ENCODE assay signal across 12 mouse cellular contexts in genomic region chr7:35570883-35571282, GRCm38 (mm10). TPM values are rescaled to one million over a fixed set of nuclear protein-coding genes. Genes with fewer than 3 reads are reported as not detected.
DNase-seq lines count a peak whose midpoint lies in the region; ATAC-seq and TF ChIP-seq lines count a peak whose summit lies in the region.
"Not testable (repeated sequence)": the region's sequence is repeated elsewhere in the genome, so short reads cannot be mapped to it uniquely, and the experiment has no call there.
"Had no signal": no experiment of that assay in that cellular context is flagged by ENCODE, and none has a peak within 500 bp of the region (broad histone marks: within the 10 kb centered on the region; RNA-seq: fewer than 3 reads in every experiment).

No protein-coding gene starts in this region.

- not testable (repeated sequence) for H3K27ac ChIP-seq in MEL (ENCODE audit: control insufficient read depth, low read depth, low read length); heart, postnatal 0 days (ENCODE audit: low read depth); kidney, postnatal 0 days; liver, postnatal 0 days (ENCODE audit: low read depth); midbrain, embryonic 11.5 days (ENCODE audit: low read depth, low read length)

- not testable (repeated sequence) for H3K36me3 ChIP-seq in MEL (ENCODE audit: control insufficient read depth in 1 of 2, insufficient read depth in 2 of 2, low read length in 2 of 2); heart, postnatal 0 days (replicated peaks; ENCODE audit: control insufficient read depth, insufficient read depth, low read length); kidney, postnatal 0 days (ENCODE audit: insufficient read depth, low read length); liver, postnatal 0 days (replicated peaks; ENCODE audit: insufficient read depth, low read length); midbrain, embryonic 11.5 days (ENCODE audit: control insufficient read depth, insufficient read depth, low read length); splenic B cell, adult 2 months (ENCODE audit: control insufficient read depth, insufficient read depth, low read length, poor library complexity, severe bottlenecking)

- peak overlapping the region; percentile 19 to 26; a peak in 2 of 4 replicates for H3K4me3 ChIP-seq in MEL (ENCODE audit: control insufficient read depth in 1 of 2, insufficient read depth in 1 of 2, low read depth in 2 of 2, low read length in 2 of 2)
- H3K4me3 ChIP-seq in heart, postnatal 0 days (ENCODE audit: low read depth, low read length); kidney, postnatal 0 days (replicated peaks; ENCODE audit: low read depth, low read length); liver, postnatal 0 days (ENCODE audit: low read depth, low read length); midbrain, embryonic 11.5 days (ENCODE audit: low read depth, low read length): not testable (repeated sequence)

- peak in 2 of 3 experiments; percentile 20 to 34; a peak in 3 of 6 replicates for TF ChIP-seq CTCF in MEL (IDR thresholded peaks at IDR 0.05 in 2 of 3, conservative IDR thresholded peaks at IDR 0.05 in 1 of 3; ENCODE audit: control insufficient read depth in 1 of 3, insufficient read depth in 1 of 3, low read depth in 2 of 3, low read length in 3 of 3, poor library complexity in 1 of 3, severe bottlenecking in 1 of 3)
- TF ChIP-seq CTCF in heart, postnatal 0 days (IDR thresholded peaks at IDR 0.05; ENCODE audit: low read depth), result peak; percentile 32; the same call in 1 of the 2 replicates
- TF ChIP-seq CTCF in kidney, postnatal 0 days (IDR thresholded peaks at IDR 0.05; ENCODE audit: low read depth), result peak; percentile 55
- peak; percentile 65 for TF ChIP-seq CTCF in liver, postnatal 0 days (IDR thresholded peaks at IDR 0.05; ENCODE audit: low read depth)

- DNase-seq in 416B (ENCODE audit: low read depth) (peak; percentile 31), MEL (ENCODE audit: low read depth, low spot score) (peak; percentile 49), ZHBTc4 (ENCODE audit: low read depth, low spot score) (peak; percentile 23)
- DNase-seq in heart, postnatal 0 days (ENCODE audit: low spot score); kidney, postnatal 0 days (ENCODE audit: low spot score); liver, postnatal 0 days: not testable (repeated sequence)
- peak; percentile 81 for DNase-seq in midbrain, embryonic 11.5 days (ENCODE audit: low spot score, missing footprints)
- DNase-seq in splenic B cell, adult 2 months (ENCODE audit: low read depth, low spot score), result peak; percentile 23

- TF ChIP-seq POLR2A in MEL (IDR thresholded peaks at IDR 0.05; ENCODE audit: control insufficient read depth in 1 of 2, insufficient read depth in 1 of 2, low read depth in 1 of 2, low read length in 2 of 2, poor library complexity in 1 of 2), result not testable (repeated sequence)

- H3K4me2 ChIP-seq in heart, postnatal 0 days (ENCODE audit: low read depth, low read length); kidney, postnatal 0 days (ENCODE audit: low read length); liver, postnatal 0 days (ENCODE audit: low read depth, low read length); midbrain, embryonic 11.5 days: not testable (repeated sequence)

- H3K9ac ChIP-seq in MEL (ENCODE audit: control insufficient read depth, low read depth, low read length, poor library complexity, severe bottlenecking); heart, postnatal 0 days (replicated peaks; ENCODE audit: low read depth, low read length); kidney, postnatal 0 days (ENCODE audit: low read depth, low read length); liver, postnatal 0 days (replicated peaks); midbrain, embryonic 11.5 days (ENCODE audit: low read length): not testable (repeated sequence)

- peaks cover 0 to 15% of the 10 kb centered on the region in 2 experiments; a peak in 2 of 4 replicates for H3K4me1 ChIP-seq in MEL (ENCODE audit: control insufficient read depth in 1 of 2, insufficient read depth in 2 of 2, low read length in 2 of 2)
- H3K4me1 ChIP-seq in heart, postnatal 0 days (ENCODE audit: control insufficient read depth, insufficient read depth); kidney, postnatal 0 days (replicated peaks; ENCODE audit: insufficient read depth, low read length); liver, postnatal 0 days (ENCODE audit: insufficient read depth); midbrain, embryonic 11.5 days (ENCODE audit: control insufficient read depth, insufficient read depth, low read length): not testable (repeated sequence)

- not testable (repeated sequence) for H3K79me2 ChIP-seq in MEL (ENCODE audit: control insufficient read depth, insufficient read depth, low read length, poor library complexity)

- WGBS in heart, postnatal 0 days, result 26% methylated on average over 6 of the region's 6 CpGs
- 35% methylated on average over 6 of the region's 6 CpGs for WGBS in kidney, postnatal 0 days
- 20% methylated on average over 6 of the region's 6 CpGs for WGBS in liver, postnatal 0 days (ENCODE audit: insufficient replicate concordance)
- WGBS in midbrain, embryonic 11.5 days, result 24% methylated on average over 6 of the region's 6 CpGs

- not testable (repeated sequence) for H3K9me3 ChIP-seq in MEL (replicated peaks; ENCODE audit: insufficient read depth, low read length); heart, postnatal 0 days (replicated peaks; ENCODE audit: control insufficient read depth, low read length); kidney, postnatal 0 days (replicated peaks; ENCODE audit: low read length); liver, postnatal 0 days (ENCODE audit: low read length); midbrain, embryonic 11.5 days (ENCODE audit: control insufficient read depth, low read length)

- peak; percentile 36 for TF ChIP-seq RAD21 in MEL (IDR thresholded peaks at IDR 0.05; ENCODE audit: low read depth, low read length)

- TF ChIP-seq EP300 in MEL (IDR thresholded peaks at IDR 0.05; ENCODE audit: low read depth in 1 of 2, low read length in 2 of 2); heart, postnatal 0 days (IDR thresholded peaks at IDR 0.05; ENCODE audit: low read depth); liver, postnatal 0 days (IDR thresholded peaks at IDR 0.05; ENCODE audit: low read depth): not testable (repeated sequence)

- not testable (repeated sequence) for ATAC-seq in heart, postnatal 0 days (ENCODE audit: insufficient read depth, low read depth); kidney, postnatal 0 days (replicated peaks; ENCODE audit: low FRiP score, low read depth); liver, postnatal 0 days; midbrain, embryonic 11.5 days (ENCODE audit: low FRiP score)

- not testable (repeated sequence) for H3K27me3 ChIP-seq in MEL (ENCODE audit: control insufficient read depth in 1 of 2, insufficient read depth in 2 of 2, low read length in 2 of 2); heart, postnatal 0 days (ENCODE audit: control insufficient read depth, insufficient read depth, low read length); kidney, postnatal 0 days (ENCODE audit: insufficient read depth, low read length); liver, postnatal 0 days (ENCODE audit: insufficient read depth, low read length); midbrain, embryonic 11.5 days (ENCODE audit: control insufficient read depth, insufficient read depth, low read length); splenic B cell, adult 2 months (ENCODE audit: control insufficient read depth, insufficient read depth, low read length, poor library complexity, severe bottlenecking)

RNA-seq across cellular contexts. Expression of gene Rgs9bp, which starts 14.5 kb away (rescaled TPM):
- 0.10 and 0.12 TPM in 2 replicates for total RNA-seq in MEL (2012; rRNA removed)
- polyA plus RNA-seq in MEL (2012; ENCODE audit: insufficient read depth in 1 of 2, insufficient read length in 2 of 2, low read depth in 1 of 2, low replicate concordance in 2 of 2, missing spikeins in 1 of 2), result under 1 TPM in 1 of 2 experiments, not detected in 1; 0.43 TPM
- total RNA-seq in heart, postnatal 0 days (2014; rRNA removed; ENCODE audit: low replicate concordance), result under 0.01 TPM in 1 of 2 replicates, not detected in the other
- polyA plus RNA-seq in heart, postnatal 0 days (2015; fragmentation: Nextera tagmentation; extraction: Ambion mirVana), result 0.04 and 0.07 TPM in 2 replicates
- polyA plus RNA-seq in kidney, postnatal 0 days (2015; fragmentation: Nextera tagmentation; extraction: Ambion mirVana), result 0.05 and 0.11 TPM in 2 replicates
- 0.02 TPM in 1 of 2 replicates, not detected in the other for polyA plus RNA-seq in liver, postnatal 0 days (2015; fragmentation: Nextera tagmentation; extraction: Ambion mirVana)
- polyA plus RNA-seq in midbrain, embryonic 11.5 days (2014; fragmentation: Nextera tagmentation; extraction: Ambion mirVana), result 0.11 and 0.45 TPM in 2 replicates

RNA-seq across cellular contexts. Expression of gene Nudt19, which starts 14.8 kb away (rescaled TPM):
- 83.2 and 89.1 TPM in 2 replicates for total RNA-seq in MEL (2012; rRNA removed)
- 100 to 1,000 TPM in 1 of 2 experiments, 10 to 100 TPM in 1; 67.6 to 631 TPM for polyA plus RNA-seq in MEL (2012; ENCODE audit: insufficient read depth in 1 of 2, insufficient read length in 2 of 2, low read depth in 1 of 2, low replicate concordance in 2 of 2, missing spikeins in 1 of 2)
- total RNA-seq in heart, postnatal 0 days (2014; rRNA removed; ENCODE audit: low replicate concordance), result 75.2 and 76.6 TPM in 2 replicates
- polyA plus RNA-seq in heart, postnatal 0 days (2015; fragmentation: Nextera tagmentation; extraction: Ambion mirVana), result 133 and 136 TPM in 2 replicates
- polyA plus RNA-seq in kidney, postnatal 0 days (2015; fragmentation: Nextera tagmentation; extraction: Ambion mirVana), result 135 and 138 TPM in 2 replicates
- polyA plus RNA-seq in liver, postnatal 0 days (2015; fragmentation: Nextera tagmentation; extraction: Ambion mirVana), result 79.4 and 79.9 TPM in 2 replicates
- 43.2 and 46.1 TPM in 2 replicates for polyA plus RNA-seq in midbrain, embryonic 11.5 days (2014; fragmentation: Nextera tagmentation; extraction: Ambion mirVana)

RNA-seq across cellular contexts. Expression of gene Ankrd27, which starts 15.2 kb away (rescaled TPM):
- 74.2 and 74.9 TPM in 2 replicates for total RNA-seq in MEL (2012; rRNA removed)
- 100 to 1,000 TPM in 1 of 2 experiments, 10 to 100 TPM in 1; 49.0 to 103 TPM for polyA plus RNA-seq in MEL (2012; ENCODE audit: insufficient read depth in 1 of 2, insufficient read length in 2 of 2, low read depth in 1 of 2, low replicate concordance in 2 of 2, missing spikeins in 1 of 2)
- total RNA-seq in heart, postnatal 0 days (2014; rRNA removed; ENCODE audit: low replicate concordance), result 9.5 and 19.3 TPM in 2 replicates
- 8.9 and 9.6 TPM in 2 replicates for polyA plus RNA-seq in heart, postnatal 0 days (2015; fragmentation: Nextera tagmentation; extraction: Ambion mirVana)
- polyA plus RNA-seq in kidney, postnatal 0 days (2015; fragmentation: Nextera tagmentation; extraction: Ambion mirVana), result 18.5 and 19.5 TPM in 2 replicates
- polyA plus RNA-seq in liver, postnatal 0 days (2015; fragmentation: Nextera tagmentation; extraction: Ambion mirVana), result 11.8 and 14.2 TPM in 2 replicates
- polyA plus RNA-seq in midbrain, embryonic 11.5 days (2014; fragmentation: Nextera tagmentation; extraction: Ambion mirVana), result 27.0 and 31.0 TPM in 2 replicates

RNA-seq across cellular contexts. Expression of gene Tdrd12, which starts 33.3 kb away (rescaled TPM):
- total RNA-seq in MEL (2012; rRNA removed), result 0.26 and 0.50 TPM in 2 replicates
- polyA plus RNA-seq in MEL (2012; ENCODE audit: insufficient read depth in 1 of 2, insufficient read length in 2 of 2, low read depth in 1 of 2, low replicate concordance in 2 of 2, missing spikeins in 1 of 2), result under 1 TPM in 1 of 2 experiments, not detected in 1; 0.25 TPM
- total RNA-seq in heart, postnatal 0 days (2014; rRNA removed; ENCODE audit: low replicate concordance), result not detected in 2 replicates
- polyA plus RNA-seq in heart, postnatal 0 days (2015; fragmentation: Nextera tagmentation; extraction: Ambion mirVana), result 1.4 and 1.5 TPM in 2 replicates
- 0.38 and 0.62 TPM in 2 replicates for polyA plus RNA-seq in kidney, postnatal 0 days (2015; fragmentation: Nextera tagmentation; extraction: Ambion mirVana)
- polyA plus RNA-seq in liver, postnatal 0 days (2015; fragmentation: Nextera tagmentation; extraction: Ambion mirVana), result 0.13 and 0.26 TPM in 2 replicates
- 0.11 TPM in 2 replicates for polyA plus RNA-seq in midbrain, embryonic 11.5 days (2014; fragmentation: Nextera tagmentation; extraction: Ambion mirVana)
- total RNA-seq: gastrocnemius, adult 18-20 months; gastrocnemius, postnatal 25 days; granulocyte monocyte progenitor cell, adult 5-6 weeks had no signal
- polyA plus RNA-seq: adrenal gland, adult 2 months had no signal
